Mouse (Mus musculus) T-helper 2 cell (primary cell): Measurements from ENCODE around the gene Prkar2b.

Experiments used
- in situ Hi-C: fragments of 300-600 bp; cut with MboI, MseI; formaldehyde crosslinking; loops from one replicate; pipeline ENCODE4 v1.15.1; 2025; ENCODE audit warnings: high pct_unique_total_duplicates

Prkar2b gene

DNA sequence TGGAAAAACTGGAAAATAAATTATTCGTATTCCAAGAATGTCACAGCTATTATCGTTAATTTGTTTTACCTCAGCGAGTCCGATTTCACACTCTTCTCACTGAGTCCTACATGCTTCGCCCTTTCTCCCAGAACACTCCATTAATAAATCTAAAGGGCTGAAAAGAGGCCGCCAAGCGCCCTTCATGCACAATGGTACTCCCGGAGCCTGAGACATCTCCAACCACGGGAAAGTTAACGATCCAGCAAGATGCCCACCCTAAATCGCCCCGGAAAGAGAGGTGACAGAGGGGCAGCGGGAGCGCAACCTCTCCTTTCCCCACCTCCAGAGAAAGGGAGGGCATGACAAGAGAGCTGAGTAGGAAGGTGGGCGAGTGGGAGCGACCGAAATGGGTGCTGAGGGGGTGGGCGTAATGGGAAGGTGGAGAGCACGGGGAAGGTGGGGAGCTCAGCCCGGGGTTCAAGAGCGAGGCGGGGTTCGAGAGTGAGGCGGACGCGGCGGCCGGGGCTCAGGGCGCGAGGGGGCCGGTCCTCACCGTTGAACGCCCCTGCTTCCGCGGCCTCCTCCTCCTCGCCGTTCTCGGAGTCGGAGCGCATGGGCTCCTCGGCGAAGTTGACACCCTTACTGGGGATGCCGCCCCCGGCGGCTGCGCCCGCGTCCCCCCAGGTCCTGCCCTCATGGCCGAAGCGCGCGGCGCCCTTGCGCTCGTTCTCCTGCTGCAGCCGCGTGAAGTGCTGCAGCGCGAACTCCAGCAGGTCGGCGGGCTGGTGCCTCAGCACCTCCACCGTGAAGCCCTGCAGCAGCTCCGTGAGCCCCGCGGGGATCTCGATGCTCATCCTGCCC lies 628 bp downstream of the Prkar2b start:
- in situ Hi-C loops, result no loop called here

DNA sequence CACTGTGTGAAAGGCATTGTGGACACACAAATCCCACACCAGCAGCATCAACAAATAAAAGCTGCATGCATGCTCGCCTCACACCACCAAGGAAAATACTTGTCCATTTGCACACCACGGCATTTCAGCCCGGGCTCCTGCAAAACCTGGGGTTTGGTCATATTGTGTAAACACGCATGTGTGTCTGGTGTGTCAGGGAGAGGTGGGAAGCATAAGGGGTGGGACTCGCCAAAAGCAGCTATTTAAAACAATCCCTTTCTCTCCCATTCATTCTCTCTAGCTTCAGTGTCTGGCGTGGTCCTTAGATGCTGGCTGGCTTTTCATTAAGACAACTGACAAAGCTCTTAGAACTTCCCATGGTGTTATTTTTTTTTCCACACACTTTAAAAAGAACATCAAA lies 1.4 kb downstream of the Prkar2b start:
- in situ Hi-C loops, result no loop called here

DNA sequence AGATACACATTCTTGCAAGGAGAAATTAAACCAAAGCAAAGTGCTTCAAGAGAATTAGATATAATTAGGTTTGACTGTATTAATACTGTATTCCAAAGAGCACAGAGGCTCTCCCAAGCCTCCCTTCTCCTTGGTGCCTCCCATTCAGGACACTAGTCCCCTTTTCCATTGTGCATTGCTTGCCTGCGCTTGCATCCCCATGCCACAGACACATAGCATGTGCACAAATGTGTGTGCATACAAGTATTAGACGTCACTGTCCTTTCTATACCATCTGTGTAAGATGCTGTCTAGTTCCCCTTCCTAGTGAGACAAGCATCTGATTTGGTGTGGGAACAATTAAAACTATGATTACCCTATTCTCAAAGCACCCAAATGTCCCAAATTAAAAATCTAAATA lies 2.0 kb downstream of the Prkar2b start:
- in situ Hi-C loops, result no loop called here

DNA sequence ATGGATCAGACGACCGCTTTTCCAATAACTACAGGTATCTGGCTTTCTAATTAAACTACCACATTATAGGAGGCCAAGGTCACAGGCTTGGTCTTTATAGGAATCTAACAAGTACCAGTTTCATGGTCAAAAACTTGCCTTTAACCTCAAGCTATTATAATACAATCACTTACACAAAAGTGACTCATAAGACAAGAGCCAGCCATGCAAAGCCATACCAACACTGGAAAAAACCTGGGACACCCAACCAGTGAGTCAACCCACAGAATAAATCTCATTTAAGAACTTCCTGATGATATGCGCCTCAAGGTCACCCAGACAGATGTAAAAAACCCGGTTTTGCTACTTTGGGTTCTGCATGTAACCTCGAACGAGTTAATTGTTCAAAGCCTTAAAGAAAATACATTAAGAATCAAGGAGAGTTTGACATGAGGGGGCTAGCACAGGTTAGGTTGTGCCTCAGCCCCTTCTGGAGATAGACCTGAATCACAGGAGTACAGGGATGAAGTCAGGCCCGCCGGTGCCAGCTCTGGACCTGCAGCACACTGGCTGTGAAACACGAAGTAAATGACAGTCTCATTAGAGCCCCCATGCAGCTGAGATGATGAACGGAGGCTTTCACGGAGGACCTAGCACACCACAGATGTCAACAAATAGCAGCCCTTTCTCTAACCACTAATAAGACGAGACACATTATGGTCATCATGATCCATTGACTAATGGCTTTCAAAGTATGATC lies 3.5 kb downstream of the Prkar2b start:
- in situ Hi-C loops, result no loop called here

DNA sequence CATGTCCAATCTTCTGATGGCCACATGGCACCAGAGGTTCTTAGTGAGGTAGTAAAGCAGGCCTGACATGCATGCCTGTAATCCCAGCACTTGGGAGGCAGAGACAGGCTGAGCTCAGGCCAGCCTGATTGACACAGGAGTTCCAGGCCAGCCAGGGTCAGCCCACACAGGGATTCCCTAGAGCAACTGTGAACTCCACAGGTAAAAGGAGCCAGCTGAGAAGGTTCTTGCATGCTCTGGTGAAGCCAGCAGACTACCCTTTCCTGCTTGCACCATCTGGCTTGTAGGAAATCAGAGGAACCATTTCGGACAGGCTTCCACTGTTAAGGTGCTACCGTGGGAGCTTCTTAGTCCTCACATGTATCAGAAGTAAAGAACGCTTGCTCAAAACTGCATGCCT lies 5.3 kb downstream of the Prkar2b start:
- in situ Hi-C loops, result no loop called here

DNA sequence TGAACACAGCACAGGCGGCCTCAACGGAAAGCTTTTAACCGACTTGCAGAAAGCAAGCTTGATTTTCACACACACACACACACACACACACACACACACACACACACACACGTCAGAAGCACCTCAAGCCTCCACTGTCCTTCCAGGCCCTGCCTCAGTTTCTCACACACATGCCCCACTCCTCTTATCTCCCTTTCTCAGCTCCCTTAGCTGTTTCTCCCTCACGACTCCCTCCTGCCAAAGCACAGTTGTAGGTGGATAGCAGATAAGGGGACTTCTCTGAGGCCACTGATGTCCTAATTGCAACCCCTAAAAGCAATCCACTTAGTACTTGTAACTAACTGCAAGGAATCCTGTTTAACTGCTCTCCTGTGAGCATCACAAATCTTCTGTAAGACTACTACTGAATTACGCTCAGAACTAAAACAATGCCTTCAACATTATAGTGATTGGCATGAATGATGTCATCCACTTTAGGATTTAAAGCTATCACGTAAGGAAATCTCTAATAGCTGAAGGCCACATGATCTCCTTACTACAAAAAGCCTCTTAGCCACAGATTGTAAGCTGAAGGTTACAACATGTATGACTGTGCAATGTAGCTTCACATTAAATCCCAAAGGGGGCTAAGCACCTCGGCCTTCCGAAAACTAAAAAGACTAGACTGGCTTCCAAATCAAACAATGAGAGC lies 6.5 kb downstream of the Prkar2b start:
- in situ Hi-C loops, result no loop called here

DNA sequence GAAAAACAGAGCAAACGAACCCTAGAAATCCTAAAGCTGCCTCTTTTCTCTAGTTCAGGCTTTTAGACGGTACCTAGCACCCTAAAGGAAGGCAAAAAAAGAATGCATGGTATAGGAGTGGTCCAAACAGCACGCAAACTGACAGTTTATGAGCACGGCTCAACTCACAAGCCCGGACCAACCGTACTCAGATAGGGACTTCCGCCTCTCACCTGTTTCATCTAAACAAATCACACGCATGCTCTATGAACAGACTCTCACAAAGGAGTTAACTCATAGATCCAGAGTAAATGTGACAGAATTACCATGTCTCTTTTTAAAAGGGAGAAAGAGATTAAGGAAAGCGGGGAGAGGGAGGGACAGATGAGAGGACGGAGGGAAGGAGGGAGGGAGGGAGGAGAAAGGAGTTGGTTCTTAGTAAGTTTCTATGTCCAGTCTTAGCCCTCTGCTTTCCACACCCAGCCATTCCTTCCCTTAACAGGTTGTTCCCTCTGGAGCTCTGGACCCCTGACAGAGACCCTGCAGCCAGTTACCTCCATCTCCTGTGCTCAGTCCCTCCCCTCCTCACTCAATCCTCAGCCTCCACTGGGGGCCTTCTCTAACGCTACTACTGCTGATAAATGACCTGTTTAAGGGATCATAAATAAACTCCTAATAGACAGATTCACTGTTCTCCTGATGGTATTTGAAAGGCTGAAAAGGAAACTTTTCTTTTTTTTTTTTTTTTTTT lies 7.3 kb downstream of the Prkar2b start:
- in situ Hi-C loops, result no loop called here

DNA sequence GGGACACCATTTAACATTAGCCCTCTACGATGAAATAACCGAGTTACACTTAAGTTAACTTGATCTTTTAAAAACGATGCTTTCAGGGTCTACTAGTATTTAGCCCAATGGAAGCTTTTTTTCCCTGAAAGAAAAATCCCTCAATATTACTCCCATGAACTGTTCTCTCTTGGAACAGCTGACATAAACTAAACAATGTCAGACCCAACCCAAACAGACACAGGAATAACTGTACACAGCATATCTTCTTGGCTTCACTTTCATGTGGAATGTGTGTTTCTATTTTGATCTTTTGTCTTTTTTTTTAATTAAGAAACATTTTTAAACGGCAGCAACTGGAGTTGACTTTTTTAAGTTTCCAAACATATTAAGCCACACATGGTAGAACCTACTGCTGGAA lies 8.2 kb downstream of the Prkar2b start:
- in situ Hi-C loops, result no loop called here

DNA sequence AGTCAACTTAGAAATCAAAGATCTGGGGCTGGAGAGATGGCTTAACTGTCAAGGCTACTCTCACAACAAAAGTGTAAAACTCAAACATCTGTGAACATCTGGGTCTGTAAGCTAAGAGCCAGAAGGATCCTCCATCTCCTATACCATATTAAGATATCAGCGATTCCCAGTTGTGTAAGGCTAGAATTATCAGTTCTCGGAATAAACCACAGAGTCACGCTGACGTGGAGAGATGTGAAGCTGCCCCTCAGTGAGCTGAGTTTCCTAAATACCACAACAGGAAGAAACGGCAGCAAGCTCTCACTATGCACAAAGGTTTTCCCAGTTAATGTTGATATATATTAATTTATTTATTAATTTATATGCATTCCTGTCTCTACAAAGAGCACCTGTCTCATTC lies 10.9 kb downstream of the Prkar2b start:
- in situ Hi-C loops, result no loop called here

DNA sequence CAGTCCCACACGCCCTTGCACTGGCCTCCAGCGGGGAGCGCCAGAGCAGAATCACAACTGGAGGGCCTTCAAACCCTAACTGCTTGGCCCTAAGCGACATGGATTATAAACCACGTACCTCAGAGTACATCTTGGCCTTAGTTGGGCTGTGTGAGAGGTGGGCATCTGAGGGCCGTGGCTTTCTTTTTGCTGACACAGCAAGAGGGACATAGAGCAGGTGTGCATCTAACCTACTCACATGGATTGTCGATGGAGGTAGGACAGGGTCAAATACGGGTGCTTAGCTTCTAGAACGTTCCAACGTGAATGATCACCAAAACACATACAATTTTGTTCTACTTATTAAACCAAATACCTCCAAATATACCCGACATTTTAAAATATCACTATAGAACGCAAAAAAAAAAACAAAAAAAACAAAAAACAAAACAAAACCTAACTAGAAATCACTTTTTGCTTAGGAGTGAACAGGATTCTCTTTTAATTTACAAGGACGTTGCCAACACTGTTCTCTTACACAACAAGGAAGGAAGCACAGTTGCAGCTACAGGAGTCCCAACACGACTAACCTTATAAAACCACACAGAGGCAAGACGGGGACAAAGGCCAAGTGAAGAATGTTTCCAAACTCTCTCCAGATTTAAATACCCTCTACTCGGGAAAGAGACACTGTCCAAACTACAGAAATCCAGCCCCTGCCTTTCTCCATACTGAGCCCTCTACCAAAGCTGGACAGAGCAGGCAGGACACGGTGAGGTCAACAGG lies 15.3 kb downstream of the Prkar2b start:
- in situ Hi-C loops, result no loop called here

DNA sequence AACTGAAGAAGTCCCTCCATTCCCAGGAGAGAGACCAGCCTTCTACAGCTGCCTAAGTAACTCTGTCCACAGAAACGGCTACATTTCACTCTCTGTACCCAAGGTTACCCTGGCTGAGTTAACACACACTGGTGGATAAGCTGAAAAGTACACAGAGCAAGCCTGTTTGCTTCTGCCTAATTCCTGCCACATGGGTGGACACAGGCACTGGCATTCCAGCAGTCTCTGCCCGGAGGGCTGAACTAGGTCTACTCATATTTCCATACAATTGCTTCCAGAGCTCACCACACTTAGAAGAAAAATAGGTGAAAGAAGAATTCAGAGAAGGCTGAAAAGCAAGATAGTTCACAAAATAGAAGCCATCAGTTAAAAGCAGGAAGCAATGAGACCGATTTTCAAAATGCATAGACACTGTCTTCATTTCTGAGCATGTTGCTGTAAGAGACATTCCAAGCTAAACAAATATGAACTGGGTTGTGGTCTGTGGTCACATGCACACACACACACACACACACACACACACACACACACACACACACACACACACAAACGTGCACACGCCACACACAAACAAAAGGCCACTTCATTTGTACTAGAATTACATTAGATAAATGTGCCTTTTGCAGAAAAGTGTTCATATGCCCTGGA lies 16.5 kb downstream of the Prkar2b start:
- in situ Hi-C loops, result no loop called here

DNA sequence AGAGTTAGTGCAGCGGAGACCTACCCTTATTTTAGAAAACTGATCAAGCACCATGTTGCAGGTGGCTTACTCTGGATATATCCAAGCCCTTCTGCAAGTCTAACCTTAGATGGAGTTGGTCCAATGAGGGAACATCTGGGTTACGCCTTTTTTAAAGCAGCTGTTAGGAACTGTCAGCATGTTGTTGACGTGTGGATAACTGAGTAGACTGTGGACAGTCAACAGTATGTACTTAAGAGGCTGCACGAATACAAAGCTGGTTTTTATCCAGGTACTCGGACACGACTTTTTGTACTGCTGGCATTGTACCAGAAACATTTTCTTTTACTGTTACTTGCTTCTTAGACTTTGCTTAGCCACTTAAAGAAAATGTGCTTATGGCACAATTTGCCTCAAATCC lies 27.6 kb downstream of the Prkar2b start:
- in situ Hi-C loops, result no loop called here

DNA sequence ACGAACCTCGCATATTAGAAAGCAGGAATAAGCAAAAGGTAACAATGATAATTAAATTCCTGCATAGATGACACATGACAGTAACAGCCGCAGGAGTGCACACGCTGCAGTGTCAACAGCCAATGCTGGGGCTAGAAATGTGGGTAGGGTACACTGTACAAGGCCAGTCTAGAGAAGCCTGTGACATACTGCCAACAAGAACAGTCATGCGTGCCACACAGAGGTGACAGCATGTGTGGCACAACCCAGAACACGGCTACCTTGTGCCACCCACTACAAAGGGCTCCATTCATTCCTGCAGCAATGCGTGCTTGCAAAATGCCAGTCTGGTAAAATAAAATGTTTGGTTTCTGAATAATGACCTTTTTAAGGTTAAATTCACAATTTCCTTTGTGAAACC lies 28.2 kb downstream of the Prkar2b start:
- in situ Hi-C loops, result no loop called here

DNA sequence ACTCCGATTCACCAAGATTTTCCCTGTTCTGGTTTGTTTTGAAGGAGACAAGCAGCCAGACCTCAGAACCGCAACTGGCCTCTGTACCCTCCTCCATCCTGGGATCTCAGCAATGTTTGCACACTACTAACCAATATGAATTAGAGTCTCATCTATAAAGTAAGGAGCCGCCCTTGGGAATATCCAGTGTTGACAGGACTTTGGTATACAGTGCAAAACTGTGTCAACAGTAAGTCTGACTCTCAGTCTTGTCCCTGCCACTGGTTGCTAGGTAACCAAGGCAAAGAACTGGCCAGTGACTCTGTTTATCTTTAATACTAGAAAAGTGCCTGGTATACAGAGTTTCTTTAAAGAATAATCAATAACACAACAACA lies 42.7 kb downstream of the Prkar2b start:
- in situ Hi-C loops, result no loop called here

DNA sequence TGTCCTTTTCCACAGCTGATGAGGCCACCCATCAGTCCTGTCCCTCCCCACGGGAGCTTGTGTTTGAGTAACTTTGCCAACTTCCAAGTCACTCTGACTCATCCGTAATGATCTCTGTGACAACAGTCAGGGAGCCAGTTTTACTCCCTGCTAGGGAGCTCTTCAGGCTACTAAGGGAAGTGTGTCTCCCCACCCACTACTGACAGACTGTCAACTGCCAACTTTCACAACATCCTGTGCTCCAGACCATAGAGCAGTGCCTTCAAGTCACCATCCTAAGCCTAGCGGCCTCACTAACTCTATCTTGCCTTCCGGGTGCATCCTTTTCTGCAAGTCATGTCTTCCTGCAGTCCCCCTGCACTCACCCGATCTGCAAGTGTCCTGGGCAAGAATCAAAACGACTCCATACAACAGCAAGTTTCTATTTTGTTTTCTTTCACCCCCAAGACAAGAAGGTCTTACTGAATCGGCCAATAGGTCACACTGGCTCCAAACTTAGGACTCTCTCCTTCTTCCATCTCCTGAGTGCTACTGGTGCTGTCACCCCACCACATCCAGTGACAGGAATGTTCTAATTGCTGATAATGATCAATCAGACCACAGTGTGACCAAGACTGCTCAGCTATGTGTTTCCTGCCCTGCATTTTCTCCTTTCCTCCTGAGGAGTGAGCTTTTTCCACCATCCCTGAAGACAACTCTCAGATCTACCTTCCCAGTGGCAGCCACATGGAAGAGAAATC lies 43.3 kb downstream of the Prkar2b start:
- in situ Hi-C loops, result no loop called here

DNA sequence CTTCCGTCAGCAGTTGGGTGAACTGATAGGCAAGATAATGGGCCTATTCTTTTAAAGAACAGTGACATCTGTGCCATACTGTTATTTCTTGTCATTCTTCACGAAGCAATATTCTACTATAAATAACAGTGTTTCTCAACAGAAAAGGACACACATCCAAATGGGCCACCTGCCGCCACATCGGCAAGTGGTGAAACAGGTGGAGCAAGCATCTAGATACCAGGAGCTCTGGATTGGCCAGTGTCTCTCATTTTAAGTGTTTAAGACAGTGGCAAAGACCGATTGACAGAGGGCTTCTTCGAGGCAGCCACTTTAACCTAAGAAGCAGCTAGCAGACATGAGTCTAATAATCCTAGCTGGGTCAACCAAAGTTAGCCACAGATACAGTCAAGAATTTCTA lies 44.6 kb downstream of the Prkar2b start:
- in situ Hi-C loops, result no loop called here

DNA sequence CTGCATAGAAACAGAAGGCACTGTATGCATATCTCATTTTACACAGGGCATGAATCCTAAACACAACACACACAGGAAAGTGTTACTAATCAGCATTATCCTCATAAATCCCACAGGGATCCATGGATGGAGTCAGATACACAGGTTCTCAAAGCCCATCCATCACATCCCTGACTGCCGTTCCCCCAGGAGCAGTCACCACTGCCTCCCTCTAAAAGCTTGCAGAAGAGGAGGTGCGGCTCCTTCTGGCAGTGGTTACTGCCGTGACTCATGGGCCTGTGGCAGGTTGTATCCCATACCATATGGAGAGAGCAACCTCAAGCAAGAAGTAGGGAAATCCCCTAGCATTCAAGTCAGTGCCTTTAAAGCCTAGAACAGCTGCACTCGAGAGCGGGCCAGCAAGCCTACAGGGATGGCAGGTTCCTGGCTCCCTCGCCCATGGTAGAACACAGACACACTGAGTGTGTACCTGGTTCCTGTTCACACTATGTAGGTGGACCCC lies 45.8 kb downstream of the Prkar2b start:
- in situ Hi-C loops, result no loop called here

DNA sequence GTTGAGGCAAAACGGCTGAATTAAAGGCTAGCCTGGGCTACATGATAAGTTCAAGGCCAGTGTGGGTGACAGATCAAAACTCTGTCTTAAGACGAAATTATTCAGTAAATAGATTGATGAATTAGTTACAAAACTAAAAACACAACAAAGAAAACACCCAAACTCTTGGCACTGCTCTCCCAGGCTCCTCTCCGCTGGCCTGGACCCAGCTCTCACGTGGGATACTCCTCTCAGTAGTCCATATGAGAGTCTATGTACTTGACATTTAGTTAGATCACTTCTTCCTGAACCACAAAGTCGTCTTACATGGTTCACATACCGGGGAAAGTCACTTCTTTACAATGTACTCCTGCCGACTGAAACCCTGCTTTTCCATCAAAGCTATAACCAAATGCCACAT lies 46.3 kb downstream of the Prkar2b start:
- in situ Hi-C loops, result no loop called here

DNA sequence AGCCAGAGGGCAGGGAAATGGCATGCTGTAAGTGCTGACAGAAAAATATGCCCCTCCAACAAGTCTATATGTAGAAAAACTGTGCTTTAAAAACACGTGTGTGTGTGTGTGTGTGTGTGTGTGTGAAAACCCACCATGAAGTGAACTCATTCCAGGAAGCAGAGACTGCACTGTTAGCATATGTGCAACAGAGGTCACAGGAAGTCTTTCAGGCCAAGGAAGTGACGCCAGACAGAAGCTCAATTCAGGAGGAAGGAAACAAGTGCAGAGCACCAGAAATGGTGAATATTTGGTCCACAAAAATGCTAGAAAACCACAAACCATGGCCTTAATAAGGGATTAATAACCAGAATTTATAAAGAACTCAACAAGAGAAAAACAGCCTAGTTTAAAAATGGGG lies 48.9 kb downstream of the Prkar2b start:
- in situ Hi-C loops, result no loop called here

DNA sequence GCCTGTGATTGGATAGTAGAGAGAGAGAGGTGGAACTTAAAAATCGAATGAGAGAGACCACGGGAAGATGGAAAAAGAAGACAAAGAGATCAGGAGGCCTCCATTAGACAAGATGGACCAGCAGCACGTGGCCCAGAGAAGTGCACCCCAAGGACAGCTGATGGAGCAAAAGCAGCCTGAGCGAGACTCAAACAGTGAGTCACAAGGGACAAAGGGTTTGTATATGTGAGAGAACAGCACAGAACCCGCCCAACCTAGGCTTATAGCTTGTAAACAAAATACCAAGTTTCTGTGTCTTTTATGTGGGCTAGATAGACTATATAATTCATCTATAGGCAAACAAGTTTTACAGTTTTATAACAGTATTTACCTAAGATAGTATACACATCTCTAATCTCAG lies 50.0 kb downstream of the Prkar2b start:
- in situ Hi-C loops, result no loop called here
